Mouse (Mus musculus) small intestine, adult 2 months (tissue): ENCODE data around the gene Pla2g2c. TPM values are rescaled to one million over a fixed set of nuclear protein-coding genes. Genes with fewer than 3 reads are reported as not detected.

Experiments
- H3K27ac ChIP-seq: fragments of 200-500 bp; 2 replicates; pipeline ENCODE4 v1.5.1; 2012; ENCODE audit warnings: low read depth, low read length, control low read depth, inconsistent platforms; ENCODE audit not compliant: insufficient read depth
- H3K27me3 ChIP-seq: fragments of 200-500 bp; 2 replicates; pipeline ENCODE4 v1.6.1; 2012; ENCODE audit warnings: mild to moderate bottlenecking, moderate library complexity, low read length, inconsistent platforms; ENCODE audit not compliant: control insufficient read depth, insufficient read depth
- H3K36me3 ChIP-seq: fragments of 200-500 bp; 2 replicates; pipeline ENCODE4 v1.6.1; 2012; ENCODE audit warnings: mild to moderate bottlenecking, low read length, control low read depth, inconsistent platforms; ENCODE audit not compliant: control insufficient read depth, insufficient read depth
- H3K4me1 ChIP-seq: fragments of 200-500 bp; 2 replicates; pipeline ENCODE4 v1.6.1; 2012; ENCODE audit warnings: low read length, inconsistent platforms, mixed read lengths; ENCODE audit not compliant: control insufficient read depth, insufficient read depth, insufficient read length
- H3K4me3 ChIP-seq: fragments of 200-500 bp; 2 replicates; pipeline ENCODE4 v1.5.1; 2012; ENCODE audit warnings: low read depth, mild to moderate bottlenecking, control low read depth, inconsistent platforms, low read length, moderate library complexity
- CTCF ChIP-seq: fragments of 200-500 bp; IDR thresholded peaks from 2 replicates; pipeline ENCODE4 v1.5.1; 2012; ENCODE audit warnings: low read depth, mild to moderate bottlenecking, control low read depth, inconsistent platforms, low read length, moderate library complexity, mixed read lengths; ENCODE audit not compliant: insufficient replicate concordance, insufficient read length; ENCODE audit errors: extremely low read depth
- POLR2A ChIP-seq: fragments of 200-500 bp; IDR thresholded peaks from 2 replicates; pipeline ENCODE4 v1.6.1; 2012; ENCODE audit warnings: low read depth, mild to moderate bottlenecking, control low read depth, inconsistent platforms, low read length, moderate library complexity
- WGBS: fragments of 180-500 bp; shearing (Covaris S2); methylation state at CpG from one replicate; pipeline ENCODE4 v1.1.7; 2018; 5-methylcytosine and 5-hydroxymethylcytosine counted together
- polyA plus RNA-seq: library from polyadenylated mRNA; depleted of rRNA; stranded (reverse); fragments of >200 nt; gene quantifications from 2 replicates; pipeline ENCODE4 v1.2.3, GENCODE M21; 2012

The Pla2g2c gene
- polyA plus RNA-seq, 1 experiment = 0.24 TPM

- Histone ChIP-seq H3K36me3 (no peaks in the 10 kb centered on the region), H3K4me3 (no peak overlapping the region), H3K27ac (no peak overlapping the region), H3K4me1 (peaks cover 5% of the 10 kb centered on the region), H3K27me3 (no peaks in the 10 kb centered on the region)
- TF ChIP-seq CTCF = peak; percentile 74; the same call in 1 of the 2 replicates
- TF ChIP-seq POLR2A = no peak
- 21% methylated on average over 15 of the region's 15 CpGs for WGBS
These were observed 24.2 kb upstream of the Pla2g2c start for GRCm38 (mm10) chr4:138700184-138700982.

GRCm38 (mm10) chr4:138701111-138701510 is 23.5 kb upstream of the Pla2g2c start:
- H3K36me3 ChIP-seq = no peaks in the 10 kb centered on the region
- 75% methylated on average over 8 of the region's 8 CpGs for WGBS
- peaks cover 5% of the 10 kb centered on the region for H3K4me1 ChIP-seq
- H3K27ac ChIP-seq = no peak overlapping the region
- no peaks in the 10 kb centered on the region for H3K27me3 ChIP-seq
- H3K4me3 ChIP-seq = no peak overlapping the region
- TF ChIP-seq POLR2A (no peak), CTCF (no peak)

- WGBS = 73% methylated on average over 2 of the region's 2 CpGs
- Histone ChIP-seq H3K27me3 (no peaks in the 10 kb centered on the region), H3K36me3 (no peaks in the 10 kb centered on the region), H3K27ac (no peak overlapping the region), H3K4me3 (no peak overlapping the region), H3K4me1 (peaks cover 5% of the 10 kb centered on the region)
- no peak for TF ChIP-seq CTCF
- no peak for TF ChIP-seq POLR2A
These were observed 22.6 kb upstream of the Pla2g2c start for GRCm38 (mm10) chr4:138702031-138702430.

GRCm38 (mm10) chr4:138702528-138702927 is 22.1 kb upstream of the Pla2g2c start:
- TF ChIP-seq CTCF (no peak), POLR2A (no peak)
- H3K27me3 ChIP-seq = no peaks in the 10 kb centered on the region
- H3K27ac ChIP-seq = no peak overlapping the region
- no peaks in the 10 kb centered on the region for H3K36me3 ChIP-seq
- no peak overlapping the region for H3K4me3 ChIP-seq
- H3K4me1 ChIP-seq = peaks cover 3% of the 10 kb centered on the region; the same call in 1 of the 2 replicates
- WGBS = 38% methylated on average over 8 of the region's 8 CpGs

GRCm38 (mm10) chr4:138703591-138703990 is 21.0 kb upstream of the Pla2g2c start:
- H3K4me1 ChIP-seq = peaks cover 3% of the 10 kb centered on the region; the same call in 1 of the 2 replicates
- H3K36me3 ChIP-seq = no peaks in the 10 kb centered on the region
- no peaks in the 10 kb centered on the region for H3K27me3 ChIP-seq
- WGBS = 76% methylated on average over 7 of the region's 7 CpGs
- H3K27ac ChIP-seq = no peak overlapping the region
- no peak overlapping the region for H3K4me3 ChIP-seq
- TF ChIP-seq CTCF (no peak), POLR2A (no peak)

- H3K27me3 ChIP-seq = no peaks in the 10 kb centered on the region
- 82% methylated on average over 4 of the region's 4 CpGs for WGBS
- no peak overlapping the region for H3K27ac ChIP-seq
- no peak for TF ChIP-seq CTCF
- no peak for TF ChIP-seq POLR2A
- H3K4me3 ChIP-seq = no peak overlapping the region
- no peaks in the 10 kb centered on the region for H3K36me3 ChIP-seq
- H3K4me1 ChIP-seq = peaks cover 3% of the 10 kb centered on the region; the same call in 1 of the 2 replicates
These were observed 20.4 kb upstream of the Pla2g2c start for GRCm38 (mm10) chr4:138704169-138704568.

GRCm38 (mm10) chr4:138706620-138707019 is 18.0 kb upstream of the Pla2g2c start:
- Histone ChIP-seq H3K36me3 (no peaks in the 10 kb centered on the region), H3K27ac (no peak overlapping the region), H3K4me3 (no peak overlapping the region), H3K4me1 (peaks cover 3% of the 10 kb centered on the region; the same call in 1 of the 2 replicates), H3K27me3 (no peaks in the 10 kb centered on the region)
- TF ChIP-seq CTCF (no peak), POLR2A (no peak)
- WGBS = 95% methylated on average over 8 of the region's 8 CpGs
